Mouse (Mus musculus) bone marrow, adult 2 months (tissue): ENCODE data around the gene D630039A03Rik. TPM values are rescaled to one million over a fixed set of nuclear protein-coding genes. Genes with fewer than 3 reads are reported as not detected.
"Not testable (repeated sequence)": the region's sequence is repeated elsewhere in the genome, so short reads cannot be mapped to it uniquely, and the experiment has no call there.

ENCODE experiments used
- H3K27ac ChIP-seq: fragments of 200-500 bp; 2 replicates; pipeline ENCODE4 v1.5.1; 2012; ENCODE audit warnings: low read depth, mild to moderate bottlenecking, control low read depth, inconsistent platforms, low read length; ENCODE audit not compliant: control insufficient read depth, poor library complexity, insufficient read depth
- H3K4me1 ChIP-seq: fragments of 200-500 bp; 2 replicates; pipeline ENCODE4 v1.6.1; 2011; ENCODE audit warnings: low read length; ENCODE audit not compliant: control insufficient read depth, insufficient read depth
- H3K4me3 ChIP-seq: fragments of 200-500 bp; replicated peaks from 2 replicates; pipeline ENCODE3; 2011; ENCODE audit warnings: mild to moderate bottlenecking, low read depth, low read length, control low read depth; ENCODE audit not compliant: control insufficient read depth
- CTCF ChIP-seq: fragments of 200-500 bp; IDR thresholded peaks from 2 replicates; pipeline ENCODE4 v1.5.1; 2011; ENCODE audit warnings: low read length, control low read depth; ENCODE audit not compliant: control insufficient read depth, insufficient read depth
- POLR2A ChIP-seq: fragments of 200-500 bp; IDR thresholded peaks from 2 replicates; pipeline ENCODE4 v1.6.1; 2011; ENCODE audit warnings: low read depth, mild to moderate bottlenecking, control low read depth, low read length, borderline replicate concordance; ENCODE audit not compliant: control insufficient read depth
- WGBS: fragments of 180-500 bp; shearing (Covaris S2); methylation state at CpG from one replicate; pipeline ENCODE4 v1.1.7; 2018; 5-methylcytosine and 5-hydroxymethylcytosine counted together
- polyA plus RNA-seq: library from polyadenylated mRNA; stranded (reverse); fragments of >200 nt; gene quantifications from 2 replicates; pipeline ENCODE4 v1.2.4, GENCODE M21; 2011; ENCODE audit warnings: low replicate concordance; ENCODE audit not compliant: missing spikeins, insufficient read depth, insufficient read length

D630039A03Rik gene
- polyA plus RNA-seq, 1 experiment: 1.1 TPM

- WGBS: 88% methylated on average over 8 of the region's 8 CpGs
- Histone ChIP-seq H3K4me3 (no peak overlapping the region), H3K4me1 (no peaks in the 10 kb centered on the region), H3K27ac (no peak overlapping the region)
- TF ChIP-seq POLR2A (no peak), CTCF (no peak)
Observed at GRCm38 (mm10) chr4:57889773-57890172, 26.3 kb downstream of the D630039A03Rik start.

GRCm38 (mm10) chr4:57888978-57889377, 27.1 kb downstream of the D630039A03Rik start:
- WGBS: 58% methylated on average over 1 of the region's 1 CpGs
- not testable (repeated sequence) for H3K27ac ChIP-seq, H3K4me1 ChIP-seq, H3K4me3 ChIP-seq

- Histone ChIP-seq H3K4me3 (no peak overlapping the region), H3K4me1 (peaks cover 2% of the 10 kb centered on the region), H3K27ac (no peak overlapping the region)
- 78% methylated on average over 2 of the region's 2 CpGs for WGBS
- TF ChIP-seq CTCF (no peak), POLR2A (no peak)
Observed at GRCm38 (mm10) chr4:57888246-57888645, 27.9 kb downstream of the D630039A03Rik start.

- H3K4me1 ChIP-seq: peaks cover 3% of the 10 kb centered on the region
- TF ChIP-seq CTCF (no peak), POLR2A (no peak)
- WGBS: 83% methylated on average over 3 of the region's 3 CpGs
- no peak overlapping the region for H3K27ac ChIP-seq
- H3K4me3 ChIP-seq: no peak overlapping the region
Observed at GRCm38 (mm10) chr4:57886888-57887230, 29.2 kb downstream of the D630039A03Rik start.

GRCm38 (mm10) chr4:57886066-57886887, 29.8 kb downstream of the D630039A03Rik start:
- no peak overlapping the region for H3K27ac ChIP-seq
- peaks cover 3% of the 10 kb centered on the region for H3K4me1 ChIP-seq
- 14% methylated on average over 11 of the region's 11 CpGs for WGBS
- H3K4me3 ChIP-seq: no peak overlapping the region
- TF ChIP-seq POLR2A (no peak), CTCF (no peak)

DNA sequence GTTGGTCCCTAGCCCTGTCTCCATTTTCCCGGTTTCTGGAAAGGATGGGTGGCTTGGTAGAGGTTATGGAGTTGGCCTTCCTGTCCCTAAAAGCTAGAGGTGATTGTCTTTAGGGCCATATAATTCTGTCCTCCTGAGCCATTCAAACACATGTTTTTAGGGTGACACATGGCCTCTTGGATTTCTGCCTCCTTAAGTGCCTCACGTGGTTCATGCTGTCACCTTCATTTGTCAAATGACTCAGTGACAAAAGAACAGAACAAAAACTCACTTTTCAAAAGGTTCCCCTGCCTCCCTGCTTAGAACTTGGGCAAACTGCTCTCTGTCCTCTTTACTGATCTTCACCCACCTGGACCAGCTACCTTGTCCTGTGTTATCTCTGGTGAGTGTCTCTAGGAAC, 30.9 kb downstream of the D630039A03Rik start:
- no peak overlapping the region for H3K4me3 ChIP-seq
- TF ChIP-seq POLR2A: no peak
- TF ChIP-seq CTCF: no peak
- H3K27ac ChIP-seq: no peak overlapping the region
- 46% methylated on average over 2 of the region's 2 CpGs for WGBS
- peaks cover 3% of the 10 kb centered on the region for H3K4me1 ChIP-seq

- WGBS: 37% methylated on average over 3 of the region's 3 CpGs
- Histone ChIP-seq H3K4me3 (no peak overlapping the region), H3K4me1 (peaks cover 3% of the 10 kb centered on the region), H3K27ac (no peak overlapping the region)
- TF ChIP-seq CTCF (no peak), POLR2A (no peak)
Observed at GRCm38 (mm10) chr4:57884511-57884910, 31.6 kb downstream of the D630039A03Rik start.

GRCm38 (mm10) chr4:57883520-57884421, 32.3 kb downstream of the D630039A03Rik start:
- Histone ChIP-seq H3K4me1 (peaks cover 3% of the 10 kb centered on the region), H3K4me3 (no peak overlapping the region), H3K27ac (no peak overlapping the region)
- 7% methylated on average over 7 of the region's 7 CpGs for WGBS
- TF ChIP-seq CTCF (no peak), POLR2A (no peak)
